Mouse (Mus musculus): ENCODE data around the gene Caprin1.

GRCm38 (mm10) chr2:103792009-103792408 is 5.4 kb downstream of the Caprin1 start:
- TF ChIP-seq CTCF (IDR thresholded peaks at IDR 0.05; ENCODE audit: insufficient read depth, low read length) (no peak), POLR2A (IDR thresholded peaks at IDR 0.05; ENCODE audit: borderline replicate concordance, extremely low read depth, low read depth, low read length) (no peak)

Measured in lung, adult 2 months (tissue).